Comparison of ENCODE assay signal across 7 mouse cellular contexts in genomic region chr13:93144336-93145167, GRCm38 (mm10). TPM values are rescaled to one million over a fixed set of nuclear protein-coding genes. Genes with fewer than 3 reads are reported as not detected.
DNase-seq lines count a peak whose midpoint lies in the region; ATAC-seq and TF ChIP-seq lines count a peak whose summit lies in the region.

Cmya5 (minus strand) TSS chr13:93144724.

- no peaks in the 10 kb centered on the region; the same call in none of the 2 replicates for H3K36me3 ChIP-seq in heart, adult 2 months (ENCODE audit: control insufficient read depth, insufficient read depth, low read length)
- no peaks in the 10 kb centered on the region; the same call in 1 of the 2 replicates for H3K36me3 ChIP-seq in kidney, adult 2 months (ENCODE audit: control insufficient read depth, insufficient read depth, low read length)
- H3K36me3 ChIP-seq in limb, embryonic 10.5 days: peaks cover 22% of the 10 kb centered on the region
- 0 out of 2 replicates have a peak, but pooled peaks cover 8% of the 10 kb centered on the region for H3K36me3 ChIP-seq in midbrain, embryonic 12.5 days

- H3K9me3 ChIP-seq in limb, embryonic 10.5 days (replicated peaks): no peaks in the 10 kb centered on the region
- H3K9me3 ChIP-seq in midbrain, embryonic 12.5 days: no peaks in the 10 kb centered on the region

- TF ChIP-seq POLR2A in bone marrow, adult 2 months (IDR thresholded peaks at IDR 0.05; ENCODE audit: borderline replicate concordance, control insufficient read depth, low read depth, low read length): no peak
- TF ChIP-seq POLR2A in embryonic fibroblast, embryonic 13.5 days (IDR thresholded peaks at IDR 0.05; ENCODE audit: low read depth, low read length): peak; percentile 48
- TF ChIP-seq POLR2A in heart, adult 2 months (IDR thresholded peaks at IDR 0.05; ENCODE audit: insufficient read depth, low read depth, low read length): peak; percentile 63
- TF ChIP-seq POLR2A in kidney, adult 2 months (IDR thresholded peaks at IDR 0.05; ENCODE audit: low read depth, low read length): no peak

- no peak within 1 kb of the TSS; the same call in 1 of the 2 replicates for H3K27ac ChIP-seq in bone marrow, adult 2 months (ENCODE audit: control insufficient read depth, insufficient read depth, low read depth, low read length, poor library complexity)
- peak within 1 kb of the TSS; percentile 58 for H3K27ac ChIP-seq in embryonic fibroblast, embryonic 13.5 days (ENCODE audit: insufficient read depth, low read length)
- H3K27ac ChIP-seq in heart, adult 2 months: peak within 1 kb of the TSS; percentile 90
- no peak within 1 kb of the TSS for H3K27ac ChIP-seq in kidney, adult 2 months (ENCODE audit: insufficient read depth, low read depth, low read length)
- peak within 1 kb of the TSS; percentile 72 for H3K27ac ChIP-seq in limb, embryonic 10.5 days
- no peak within 1 kb of the TSS for H3K27ac ChIP-seq in midbrain, embryonic 12.5 days (replicated peaks)

- intact Hi-C loops in heart, adult 2 months (cut with DNase I): loop anchor here (5.0 to 10.0 kb wide), 4 partner anchors 50 to 353 kb away; partner anchors contain the start of gene Jmy

- peak; percentile 73 for TF ChIP-seq EP300 in heart, adult 2 months (IDR thresholded peaks at IDR 0.05; ENCODE audit: insufficient read depth, low read depth, low read length)

- H3K79me2 ChIP-seq in heart, adult 2 months (replicated peaks; ENCODE audit: control insufficient read depth, insufficient read depth, low read length): no peaks in the 10 kb centered on the region

- H3K4me1 ChIP-seq in bone marrow, adult 2 months (ENCODE audit: control insufficient read depth, insufficient read depth, low read length): no peaks in the 10 kb centered on the region; the same call in 1 of the 2 replicates
- H3K4me1 ChIP-seq in embryonic fibroblast, embryonic 13.5 days (ENCODE audit: control insufficient read depth, insufficient read depth, low read length): 0 out of 2 replicates have a peak, but pooled peaks cover 3% of the 10 kb centered on the region
- peaks cover 4% of the 10 kb centered on the region for H3K4me1 ChIP-seq in heart, adult 2 months (ENCODE audit: control insufficient read depth, insufficient read depth, low read length)
- H3K4me1 ChIP-seq in kidney, adult 2 months (ENCODE audit: control insufficient read depth, insufficient read depth, low read length): peaks cover 5% of the 10 kb centered on the region; the same call in 1 of the 2 replicates
- peaks cover 18% of the 10 kb centered on the region for H3K4me1 ChIP-seq in limb, embryonic 10.5 days
- peaks cover 21% of the 10 kb centered on the region for H3K4me1 ChIP-seq in midbrain, embryonic 12.5 days

- H3K9ac ChIP-seq in heart, adult 2 months (ENCODE audit: low read depth, low read length): peak within 1 kb of the TSS; percentile 86
- H3K9ac ChIP-seq in midbrain, embryonic 12.5 days (replicated peaks): peak within 1 kb of the TSS; percentile 51

- WGBS in bone marrow, adult 2 months: 4% methylated on average over 45 of the region's 45 CpGs
- WGBS in heart, adult 2 months: 3% methylated on average over 42 of the region's 45 CpGs
- 2% methylated on average over 45 of the region's 45 CpGs for WGBS in kidney, adult 2 months
- 3% methylated on average over 40 of the region's 45 CpGs for WGBS in limb, embryonic 10.5 days
- 1% methylated on average over 43 of the region's 45 CpGs for WGBS in midbrain, embryonic 12.5 days

- H3K27me3 ChIP-seq in heart, adult 2 months (ENCODE audit: control insufficient read depth, insufficient read depth, low read length): no peaks in the 10 kb centered on the region
- H3K27me3 ChIP-seq in kidney, adult 2 months (replicated peaks; ENCODE audit: control insufficient read depth, insufficient read depth, low read length): no peaks in the 10 kb centered on the region
- no peaks in the 10 kb centered on the region for H3K27me3 ChIP-seq in limb, embryonic 10.5 days (ENCODE audit: low read depth, poor library complexity, severe bottlenecking)
- no peaks in the 10 kb centered on the region; the same call in 1 of the 2 replicates for H3K27me3 ChIP-seq in midbrain, embryonic 12.5 days

- peak; percentile 84 for ATAC-seq in midbrain, embryonic 12.5 days (ENCODE audit: low FRiP score, low read depth)

- peak; percentile 93 for DNase-seq in heart, adult 2 months
- peak; percentile 96 for DNase-seq in kidney, adult 2 months
- DNase-seq in limb, embryonic 10.5 days (ENCODE audit: low spot score): peak; percentile 73
- peak; percentile 96 for DNase-seq in skeletal muscle tissue, adult 2 months (ENCODE audit: low read depth, low spot score)

- TF ChIP-seq CTCF in bone marrow, adult 2 months (IDR thresholded peaks at IDR 0.05; ENCODE audit: control insufficient read depth, insufficient read depth, low read length): no peak
- peak; percentile 6; the same call in 1 of the 2 replicates for TF ChIP-seq CTCF in embryonic fibroblast, embryonic 13.5 days (IDR thresholded peaks at IDR 0.05; ENCODE audit: borderline replicate concordance, insufficient read depth, low read length)
- TF ChIP-seq CTCF in heart, adult 2 months (IDR thresholded peaks at IDR 0.05): peak; percentile 66
- peak; percentile 31; the same call in 1 of the 2 replicates for TF ChIP-seq CTCF in kidney, adult 2 months (conservative IDR thresholded peaks at IDR 0.05; ENCODE audit: insufficient read depth, insufficient read length, low read depth, low read length)

- peak within 1 kb of the TSS; percentile 29 for H3K4me3 ChIP-seq in bone marrow, adult 2 months (replicated peaks; ENCODE audit: control insufficient read depth, low read depth, low read length)
- peak within 1 kb of the TSS; percentile 39 for H3K4me3 ChIP-seq in embryonic fibroblast, embryonic 13.5 days (ENCODE audit: insufficient read depth, low read length)
- H3K4me3 ChIP-seq in heart, adult 2 months: peak within 1 kb of the TSS; percentile 48
- peak within 1 kb of the TSS; percentile 46 for H3K4me3 ChIP-seq in kidney, adult 2 months (ENCODE audit: insufficient read depth, low read depth, low read length)
- peak within 1 kb of the TSS; percentile 58 for H3K4me3 ChIP-seq in limb, embryonic 10.5 days
- peak within 1 kb of the TSS; percentile 44 for H3K4me3 ChIP-seq in midbrain, embryonic 12.5 days

- H3K4me2 ChIP-seq in midbrain, embryonic 12.5 days (replicated peaks): peak within 1 kb of the TSS; percentile 70

RNA-seq across cellular contexts. Expression of gene Cmya5, which starts in this region (rescaled TPM):
- 0.27 and 0.50 TPM in 2 replicates for polyA plus RNA-seq in bone marrow, adult 2 months (2011; ENCODE audit: insufficient read depth, insufficient read length, low replicate concordance, missing spikeins)
- 0.63 and 1.4 TPM in 2 replicates for polyA plus RNA-seq in embryonic fibroblast, embryonic 13.5 days (2011; ENCODE audit: insufficient read length, low read depth, missing spikeins)
- 100 to 1,000 TPM; 335 to 392 TPM for total RNA-seq in heart, adult 2 months (2021)
- polyA plus RNA-seq in heart, adult 2 months (2012; rRNA removed): 46.3 and 76.5 TPM in 2 replicates
- 0.10 and 1.0 TPM in 2 replicates for polyA plus RNA-seq in kidney, adult 2 months (2012; rRNA removed)
- 0.01 and 0.03 TPM in 2 replicates for polyA plus RNA-seq in limb, embryonic 10.5 days (2016; fragmentation: Nextera tagmentation; extraction: Ambion mirVana)
- polyA plus RNA-seq in midbrain, embryonic 12.5 days (2016; fragmentation: Nextera tagmentation; extraction: Ambion mirVana): 0.07 TPM in 1 of 2 replicates, not detected in the other

Comparison
In these comparisons a context has a peak if more than half of its experiments do, and no peak if none do; other contexts are left out.
1. RNA of gene Cmya5 (polyA plus RNA-seq): 46.3 to 76.5 TPM in heart, adult 2 months; 0.63 to 1.4 TPM in embryonic fibroblast, embryonic 13.5 days, 0.10 to 1.0 TPM in kidney, adult 2 months, 0.27 to 0.50 TPM in bone marrow, adult 2 months, 0.07 TPM in midbrain, embryonic 12.5 days and 0.01 to 0.03 TPM in limb, embryonic 10.5 days; every median in the first group is over 10 times any median in the second.
2. Peak in DNase-seq, H3K4me3 ChIP-seq and H3K27ac ChIP-seq in limb, embryonic 10.5 days; RNA of the gene not detected or under 1 TPM.
3. Peak in ATAC-seq, H3K4me3 ChIP-seq, H3K9ac ChIP-seq and H3K4me2 ChIP-seq in midbrain, embryonic 12.5 days; RNA of the gene not detected or under 1 TPM.
4. H3K27ac ChIP-seq: peak in embryonic fibroblast, embryonic 13.5 days (single experiment) and heart, adult 2 months (single experiment); none in bone marrow, adult 2 months (single experiment), kidney, adult 2 months (single experiment) and midbrain, embryonic 12.5 days (single experiment).
5. POLR2A ChIP-seq: peak in embryonic fibroblast, embryonic 13.5 days (single experiment) and heart, adult 2 months (single experiment); none in bone marrow, adult 2 months (single experiment) and kidney, adult 2 months (single experiment).
6. Peak in every context shown above with its lines, with median percentiles within 50 percentile points of each other: H3K4me3 ChIP-seq and DNase-seq.